In genomic region chr1:45985892-45986291, GRCm38 (mm10) we compare ENCODE assay signal across 25 mouse cellular contexts. TPM values are rescaled to one million over a fixed set of nuclear protein-coding genes. Genes with fewer than 3 reads are reported as not detected.
DNase-seq lines count a peak whose midpoint lies in the region; ATAC-seq and TF ChIP-seq lines count a peak whose summit lies in the region.
"Had no signal": no experiment of that assay in that cellular context is flagged by ENCODE, and none has a peak within 500 bp of the region (broad histone marks: within the 10 kb centered on the region; RNA-seq: fewer than 3 reads in every experiment).

No protein-coding gene starts in this region.

- H3K27me3 ChIP-seq in lung, embryonic 15.5 days = no peaks in the 10 kb centered on the region
- no peaks in the 10 kb centered on the region for H3K27me3 ChIP-seq in midbrain, embryonic 14.5 days (ENCODE audit: control insufficient read depth, insufficient read depth, low read length)
- H3K27me3 ChIP-seq in hindbrain, embryonic 13.5 days = no peaks in the 10 kb centered on the region
- H3K27me3 ChIP-seq: CH12.LX; embryonic facial prominence, embryonic 12.5 days; embryonic facial prominence, embryonic 15.5 days; heart, embryonic 12.5 days; heart, embryonic 15.5 days had no signal

- H3K4me1 ChIP-seq in lung, adult 2 months (ENCODE audit: control insufficient read depth, insufficient read depth, low read length) = no peaks in the 10 kb centered on the region
- H3K4me1 ChIP-seq in lung, embryonic 15.5 days = no peaks in the 10 kb centered on the region
- no peaks in the 10 kb centered on the region for H3K4me1 ChIP-seq in midbrain, embryonic 14.5 days (ENCODE audit: control insufficient read depth, insufficient read depth, low read length)
- H3K4me1 ChIP-seq in hindbrain, embryonic 13.5 days (replicated peaks) = no peaks in the 10 kb centered on the region
- H3K4me1 ChIP-seq: embryonic facial prominence, embryonic 12.5 days; embryonic facial prominence, embryonic 15.5 days; heart, embryonic 12.5 days; heart, embryonic 15.5 days had no signal

- DNase-seq in lung, adult 18-20 months = peak; percentile 3 to 21
- no peak for DNase-seq in lung, adult 2 months
- peak; percentile 6 for DNase-seq in lung, postnatal 10 days
- peak; percentile 46 for DNase-seq in lung, postnatal 36 days
- no peak for DNase-seq in midbrain, embryonic 14.5 days
- DNase-seq in adrenal gland, postnatal 36 days = no peak
- DNase-seq: adrenal gland, adult 8-10 months; adrenal gland, postnatal 25 days; B cell, adult 2 months; cerebellum, adult 18-20 months; cerebellum, adult 9-10 months; cerebellum, postnatal 14 days; gastrocnemius, postnatal 25 days; heart, adult 18-20 months; heart, postnatal 10 days; heart, postnatal 4 days had no signal

- no peak overlapping the region for H3K27ac ChIP-seq in lung, embryonic 15.5 days
- no peak overlapping the region for H3K27ac ChIP-seq in midbrain, embryonic 14.5 days (replicated peaks; ENCODE audit: low read depth, low read length)
- H3K27ac ChIP-seq in hindbrain, embryonic 13.5 days = no peak overlapping the region
- H3K27ac ChIP-seq: embryonic facial prominence, embryonic 12.5 days; embryonic facial prominence, embryonic 15.5 days; heart, embryonic 15.5 days had no signal

- no peak for TF ChIP-seq POLR2A in lung, adult 2 months (IDR thresholded peaks at IDR 0.05; ENCODE audit: borderline replicate concordance, extremely low read depth, low read depth, low read length)

- no peaks in the 10 kb centered on the region for H3K9me3 ChIP-seq in lung, embryonic 15.5 days
- no peaks in the 10 kb centered on the region for H3K9me3 ChIP-seq in midbrain, embryonic 14.5 days (ENCODE audit: control insufficient read depth, low read length)
- no peaks in the 10 kb centered on the region for H3K9me3 ChIP-seq in hindbrain, embryonic 13.5 days
- H3K9me3 ChIP-seq: embryonic facial prominence, embryonic 12.5 days; embryonic facial prominence, embryonic 15.5 days; heart, embryonic 12.5 days; heart, embryonic 15.5 days had no signal

- no peak for TF ChIP-seq CTCF in lung, adult 2 months (IDR thresholded peaks at IDR 0.05; ENCODE audit: insufficient read depth, low read length)

- 88% methylated on average over 2 of the region's 2 CpGs for WGBS in lung, adult 2 months
- 72% methylated on average over 2 of the region's 2 CpGs for WGBS in lung, embryonic 15.5 days
- WGBS in midbrain, embryonic 14.5 days = 94% methylated on average over 2 of the region's 2 CpGs
- WGBS in hindbrain, embryonic 13.5 days = 90% methylated on average over 2 of the region's 2 CpGs

- no peak overlapping the region for H3K4me2 ChIP-seq in lung, embryonic 15.5 days
- no peak overlapping the region for H3K4me2 ChIP-seq in midbrain, embryonic 14.5 days (ENCODE audit: low read length)
- H3K4me2 ChIP-seq in hindbrain, embryonic 13.5 days = no peak overlapping the region
- H3K4me2 ChIP-seq: embryonic facial prominence, embryonic 12.5 days; embryonic facial prominence, embryonic 15.5 days; heart, embryonic 12.5 days; heart, embryonic 15.5 days had no signal

- H3K9ac ChIP-seq in lung, embryonic 15.5 days = no peak overlapping the region
- H3K9ac ChIP-seq in midbrain, embryonic 14.5 days (replicated peaks; ENCODE audit: low read length) = no peak overlapping the region
- no peak overlapping the region for H3K9ac ChIP-seq in hindbrain, embryonic 13.5 days
- H3K9ac ChIP-seq: embryonic facial prominence, embryonic 12.5 days; embryonic facial prominence, embryonic 15.5 days; heart, embryonic 12.5 days; heart, embryonic 15.5 days had no signal

- H3K4me3 ChIP-seq in lung, adult 2 months (replicated peaks; ENCODE audit: extremely low read depth, low read depth, low read length) = no peak overlapping the region
- H3K4me3 ChIP-seq in lung, embryonic 15.5 days = no peak overlapping the region
- no peak overlapping the region for H3K4me3 ChIP-seq in midbrain, embryonic 14.5 days (replicated peaks; ENCODE audit: low read depth, low read length)
- H3K4me3 ChIP-seq in hindbrain, embryonic 13.5 days = no peak overlapping the region
- H3K4me3 ChIP-seq: embryonic facial prominence, embryonic 12.5 days; embryonic facial prominence, embryonic 15.5 days; heart, embryonic 12.5 days; heart, embryonic 15.5 days had no signal

- no peaks in the 10 kb centered on the region for H3K36me3 ChIP-seq in lung, embryonic 15.5 days
- no peaks in the 10 kb centered on the region for H3K36me3 ChIP-seq in midbrain, embryonic 14.5 days (ENCODE audit: control insufficient read depth, insufficient read depth, low read length)
- H3K36me3 ChIP-seq in hindbrain, embryonic 13.5 days = no peaks in the 10 kb centered on the region
- H3K36me3 ChIP-seq: embryonic facial prominence, embryonic 12.5 days; embryonic facial prominence, embryonic 15.5 days; heart, embryonic 12.5 days; heart, embryonic 15.5 days had no signal

- ATAC-seq in lung, embryonic 15.5 days (ENCODE audit: borderline replicate concordance, extremely low read depth, low FRiP score, low TSS enrichment) = peak; percentile 65; the same call in 1 of the 2 replicates
- ATAC-seq in midbrain, embryonic 14.5 days (ENCODE audit: low FRiP score, low TSS enrichment) = no peak
- no peak for ATAC-seq in hindbrain, embryonic 13.5 days (ENCODE audit: low FRiP score)
- ATAC-seq: forebrain, embryonic 14.5 days; hindbrain, embryonic 16.5 days had no signal

RNA-seq across cellular contexts. Expression of gene Slc40a1, which starts 59.6 kb away (rescaled TPM):
- 2.1 and 6.4 TPM in 2 replicates for polyA plus RNA-seq in lung, adult 2 months (2012; rRNA removed)
- polyA plus RNA-seq in lung, embryonic 15.5 days (2015; fragmentation: Nextera tagmentation; extraction: Ambion mirVana) = 43.7 and 44.6 TPM in 2 replicates
- 20.8 and 37.1 TPM in 2 replicates for polyA plus RNA-seq in midbrain, embryonic 14.5 days (2014; fragmentation: Nextera tagmentation; extraction: Ambion mirVana)
- total RNA-seq in adrenal gland, postnatal 36 days (2021) = 1 to 10 TPM; 8.6 to 9.0 TPM
- polyA plus RNA-seq in hindbrain, embryonic 13.5 days (2015; fragmentation: Nextera tagmentation; extraction: Ambion mirVana) = 32.0 and 38.1 TPM in 2 replicates
- total RNA-seq: CH12.LX had no signal

Comparison
In these comparisons a context has a peak if more than half of its experiments do, and no peak if none do; other contexts are left out.
1. DNase-seq: peak in lung, adult 18-20 months (2 of 2), lung, postnatal 10 days (single experiment) and lung, postnatal 36 days (single experiment); none in lung, adult 2 months (single experiment), midbrain, embryonic 14.5 days (single experiment) and adrenal gland, postnatal 36 days (0 of 2).